Mouse (Mus musculus) heart, embryonic 12.5 days (tissue): ENCODE measurements around the gene Apoa1. TPM values are rescaled to one million over a fixed set of nuclear protein-coding genes. Genes with fewer than 3 reads are reported as not detected.

ENCODE experiments used
- ATAC-seq: fragments of 200-750 bp; cut with Nextera tagmentation; 2 replicates; pipeline ENCODE4 v1.8.0; 2017; ENCODE audit warnings: moderate TSS enrichment, moderate library complexity; ENCODE audit not compliant: insufficient number of reproducible peaks, low FRiP score
- H3K27ac ChIP-seq: fragments of 300-500 bp; sonication (generic); 2 replicates; pipeline ENCODE4 v1.5.1; 2016; ENCODE audit warnings: mild to moderate bottlenecking, moderate library complexity; ENCODE audit not compliant: poor library complexity, severe bottlenecking
- H3K27me3 ChIP-seq: fragments of 300-500 bp; sonication (generic); replicated peaks from 2 replicates; pipeline ENCODE4 v1.6.1; 2016; ENCODE audit warnings: mild to moderate bottlenecking, moderate library complexity
- H3K36me3 ChIP-seq: fragments of 300-500 bp; sonication (generic); 2 replicates; pipeline ENCODE4 v1.6.1; 2016; ENCODE audit warnings: mild to moderate bottlenecking, moderate library complexity
- H3K4me1 ChIP-seq: fragments of 300-500 bp; sonication (generic); replicated peaks from 2 replicates; pipeline ENCODE4 v1.6.1; 2016; ENCODE audit warnings: mild to moderate bottlenecking
- H3K4me2 ChIP-seq: fragments of 300-500 bp; sonication (generic); 2 replicates; pipeline ENCODE4 v1.6.1; 2016; ENCODE audit warnings: mild to moderate bottlenecking, moderate library complexity
- H3K4me3 ChIP-seq: fragments of 300-500 bp; sonication (generic); 2 replicates; pipeline ENCODE4 v1.5.1; 2016; ENCODE audit warnings: mild to moderate bottlenecking
- H3K9ac ChIP-seq: fragments of 300-500 bp; sonication (generic); 2 replicates; pipeline ENCODE4 v1.6.1; 2016; ENCODE audit warnings: mild to moderate bottlenecking, moderate library complexity
- H3K9me3 ChIP-seq: fragments of 300-500 bp; sonication (generic); replicated peaks from 2 replicates; pipeline ENCODE4 v1.6.1; 2016; ENCODE audit warnings: mild to moderate bottlenecking, moderate library complexity
- WGBS: fragments of 180-500 bp; shearing (Covaris S2); methylation state at CpG from one replicate; pipeline ENCODE4 v1.1.7; 2016; 5-methylcytosine and 5-hydroxymethylcytosine counted together
- polyA plus RNA-seq: library from polyadenylated mRNA; unstranded; fragments of >200 nt; fragmentation: Nextera tagmentation; extraction: Ambion mirVana; gene quantifications from 2 replicates; pipeline ENCODE4 v1.2.1, GENCODE M21; 2016

Gene Apoa1
- 8.2 and 24.9 TPM in 2 replicates for polyA plus RNA-seq

DNA sequence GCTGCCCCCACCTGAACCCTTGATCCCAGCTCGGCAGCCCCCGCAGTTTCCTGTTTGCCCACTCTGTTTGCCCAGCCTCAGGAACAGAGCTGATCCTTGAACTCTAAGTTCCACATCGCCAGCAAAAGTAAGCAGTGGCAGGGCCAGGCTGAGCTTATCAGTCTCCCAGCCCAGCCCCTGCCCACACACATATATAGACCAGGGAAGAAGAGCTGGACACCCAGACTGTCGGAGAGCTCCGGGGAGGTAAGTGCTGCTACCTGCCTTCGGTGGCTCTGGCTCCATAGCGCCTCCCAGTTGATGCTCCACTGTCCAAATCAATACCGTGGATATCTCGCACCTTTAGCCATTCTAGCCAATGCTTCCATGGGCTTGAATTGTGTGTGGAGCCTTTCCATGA is at the start of gene Apoa1:
Gene Apoa1 (plus strand): TSS at position 90 of the 400 bp plus-strand sequence.
- ATAC-seq = no peak
- H3K4me3 ChIP-seq = no peak within 1 kb of the TSS

DNA sequence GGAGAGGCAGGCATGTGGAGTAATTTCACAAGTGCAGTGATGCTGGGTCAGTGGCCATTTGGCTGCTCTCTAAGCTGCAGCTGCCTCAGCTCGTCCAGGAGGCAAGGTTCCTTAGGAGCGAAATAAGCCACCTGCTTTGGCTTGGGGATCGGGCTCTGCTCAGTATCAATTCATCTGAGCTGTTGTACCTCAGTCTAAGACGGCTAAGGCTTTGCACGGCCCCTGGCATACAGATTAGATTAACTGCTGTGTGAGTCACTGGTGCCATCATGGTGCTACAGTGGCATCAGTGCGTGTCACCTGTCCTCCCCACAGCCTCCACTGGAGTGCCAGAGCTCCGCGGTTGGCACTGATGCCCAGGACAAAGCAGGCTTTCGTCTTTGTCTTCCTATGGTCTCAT is 49.8 kb upstream of the Apoa1 start:
- Histone ChIP-seq H3K4me1 (peaks cover 23% of the 10 kb centered on the region), H3K9ac (no peak overlapping the region), H3K27ac (no peak overlapping the region), H3K27me3 (no peaks in the 10 kb centered on the region), H3K4me3 (no peak overlapping the region), H3K4me2 (no peak overlapping the region), H3K9me3 (no peaks in the 10 kb centered on the region), H3K36me3 (peaks cover 19% of the 10 kb centered on the region)
- ATAC-seq = no peak
- WGBS = 87% methylated on average over 9 of the region's 9 CpGs

More for the DNA sequence above, at the start of gene Apoa1:
- WGBS = 53% methylated on average over 9 of the region's 9 CpGs
- Histone ChIP-seq H3K4me1 (peaks cover 11% of the 10 kb centered on the region), H3K4me2 (no peak within 1 kb of the TSS), H3K9ac (no peak within 1 kb of the TSS), H3K36me3 (peaks cover 2% of the 10 kb centered on the region; the same call in 1 of the 2 replicates), H3K27ac (no peak within 1 kb of the TSS), H3K27me3 (peaks cover 18% of the 10 kb centered on the region; the same call in 1 of the 2 replicates), H3K9me3 (no peaks in the 10 kb centered on the region)

DNA sequence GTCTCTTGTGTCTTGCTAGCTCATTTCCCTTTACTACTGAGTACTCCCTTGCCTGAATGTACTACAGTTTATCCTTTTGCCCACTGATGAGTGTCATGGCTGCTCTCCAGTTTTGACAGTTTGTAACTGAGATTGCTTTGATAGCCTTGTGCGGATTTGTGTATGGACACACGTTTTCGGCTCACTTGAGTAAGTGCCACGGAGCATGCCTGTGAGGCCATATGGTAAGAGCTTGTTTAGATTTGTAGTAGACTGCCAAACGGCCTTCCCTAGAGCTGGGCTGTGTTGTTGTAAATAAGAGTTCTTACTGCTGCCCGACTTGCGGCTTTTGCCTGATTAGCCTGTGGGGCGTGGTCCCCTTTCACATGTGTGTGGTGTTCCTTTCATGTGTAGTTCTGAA is 47.1 kb upstream of the Apoa1 start:
- Histone ChIP-seq H3K27ac (no peak overlapping the region), H3K4me3 (no peak overlapping the region), H3K27me3 (no peaks in the 10 kb centered on the region), H3K9me3 (no peaks in the 10 kb centered on the region), H3K36me3 (peaks cover 19% of the 10 kb centered on the region), H3K4me1 (peaks cover 14% of the 10 kb centered on the region), H3K4me2 (no peak overlapping the region), H3K9ac (no peak overlapping the region)
- WGBS = 82% methylated on average over 8 of the region's 8 CpGs
- ATAC-seq = no peak

DNA sequence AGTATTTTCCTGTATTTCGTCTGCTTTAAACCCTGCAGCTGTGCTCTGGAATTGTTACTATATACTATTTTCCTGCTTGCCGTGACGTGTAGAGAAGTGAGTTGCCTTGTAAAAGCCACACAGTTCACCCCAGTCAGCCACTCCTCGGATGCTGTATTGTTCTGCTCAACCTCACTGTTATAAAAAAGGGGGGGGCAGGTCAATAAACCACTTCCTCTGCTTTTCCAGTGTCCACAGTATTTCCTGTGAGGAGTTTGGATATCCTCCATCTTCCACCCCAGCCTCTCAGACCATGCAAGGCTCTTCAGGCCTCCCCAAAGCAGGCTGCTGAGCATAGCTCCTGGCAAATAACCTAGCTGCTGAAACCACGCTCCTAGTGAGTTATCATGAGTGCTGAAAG is 43.8 kb upstream of the Apoa1 start:
- peak; percentile 66 for ATAC-seq

DNA sequence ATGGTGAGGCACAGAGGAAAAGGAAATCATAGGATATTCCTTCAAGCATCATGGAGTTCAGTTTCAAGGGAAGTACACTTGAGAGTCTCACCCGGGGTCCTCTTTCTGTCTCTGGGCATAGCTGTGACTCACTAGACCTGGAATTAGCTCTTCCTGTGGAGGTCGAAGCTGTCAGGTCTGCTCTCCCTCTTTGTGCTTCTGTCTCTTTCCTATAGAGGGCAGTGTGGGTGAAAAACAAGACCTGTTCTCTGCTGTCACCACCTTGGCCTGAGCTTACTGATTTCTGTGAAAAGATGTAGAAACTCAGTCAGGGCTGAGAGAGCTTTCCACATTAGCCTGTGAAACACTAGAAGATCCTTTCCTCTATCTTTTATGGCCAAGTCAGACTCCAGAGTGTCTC is 43.2 kb upstream of the Apoa1 start:
- Histone ChIP-seq H3K27ac (peak overlapping the region; percentile 31), H3K4me2 (no peak overlapping the region), H3K27me3 (no peaks in the 10 kb centered on the region), H3K4me1 (peaks cover 11% of the 10 kb centered on the region), H3K4me3 (no peak overlapping the region), H3K9ac (no peak overlapping the region), H3K9me3 (no peaks in the 10 kb centered on the region), H3K36me3 (0 out of 2 replicates have a peak, but pooled peaks cover 7% of the 10 kb centered on the region)
- ATAC-seq = 0 out of 2 replicates have a peak, but pooled peaks have one; percentile 19
- WGBS = 19% methylated on average over 2 of the region's 2 CpGs

More for the DNA sequence above, 43.8 kb upstream of the Apoa1 start:
- H3K9me3 ChIP-seq = no peaks in the 10 kb centered on the region
- H3K27me3 ChIP-seq = no peaks in the 10 kb centered on the region
- peak overlapping the region; percentile 31 for H3K27ac ChIP-seq
- no peak overlapping the region for H3K9ac ChIP-seq
- H3K36me3 ChIP-seq = 0 out of 2 replicates have a peak, but pooled peaks cover 7% of the 10 kb centered on the region
- no peak overlapping the region for H3K4me2 ChIP-seq
- no peak overlapping the region for H3K4me3 ChIP-seq
- peaks cover 11% of the 10 kb centered on the region for H3K4me1 ChIP-seq
- 65% methylated on average over 5 of the region's 5 CpGs for WGBS

DNA sequence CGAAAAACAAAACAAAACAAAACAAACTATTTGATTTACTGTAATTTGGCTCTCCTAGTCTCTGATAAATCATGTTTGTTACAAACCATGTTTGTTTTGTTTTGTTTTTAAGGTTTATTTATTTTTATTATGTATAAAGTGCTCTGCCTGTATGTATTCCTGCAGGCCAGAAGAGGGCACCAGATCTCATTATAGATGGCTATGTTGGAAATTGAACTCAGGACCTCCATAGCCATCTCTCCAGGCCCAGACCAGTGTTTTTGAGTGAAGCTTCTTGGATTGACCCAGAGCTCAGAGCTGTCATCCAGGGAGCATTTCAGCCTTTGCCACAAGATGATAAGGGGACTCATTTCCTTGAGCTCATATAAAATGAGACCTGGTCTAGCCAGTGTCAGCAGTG is 42.0 kb upstream of the Apoa1 start:
- WGBS = 75% methylated on average over 1 of the region's 1 CpGs
- H3K9ac ChIP-seq = no peak overlapping the region
- H3K9me3 ChIP-seq = no peaks in the 10 kb centered on the region

DNA sequence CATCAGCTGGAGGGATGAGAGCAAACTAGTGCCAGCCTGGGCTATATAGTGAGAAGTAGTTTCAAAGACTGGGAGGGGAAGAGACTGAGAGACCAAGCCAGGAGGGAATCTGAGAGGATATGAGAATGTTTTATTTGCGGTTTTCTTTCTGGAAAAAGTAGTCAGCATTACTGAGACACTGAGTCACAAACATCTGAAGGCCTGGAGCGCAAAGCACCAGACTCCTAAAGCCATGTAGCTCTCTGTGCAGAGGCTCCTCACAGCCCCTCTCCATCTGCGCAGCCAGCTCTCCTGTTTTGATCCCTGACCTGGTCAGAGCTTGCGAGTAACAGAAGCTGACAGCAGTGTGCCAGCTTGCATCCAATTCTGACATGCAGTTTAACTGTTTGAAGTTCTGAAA is 40.0 kb upstream of the Apoa1 start:
- no peaks in the 10 kb centered on the region for H3K36me3 ChIP-seq
- no peak overlapping the region for H3K9ac ChIP-seq
- no peaks in the 10 kb centered on the region for H3K9me3 ChIP-seq
- no peak overlapping the region for H3K4me2 ChIP-seq
- H3K4me3 ChIP-seq = no peak overlapping the region
- 84% methylated on average over 4 of the region's 4 CpGs for WGBS
- no peak for ATAC-seq
- H3K4me1 ChIP-seq = peaks cover 22% of the 10 kb centered on the region
- no peak overlapping the region for H3K27ac ChIP-seq
- H3K27me3 ChIP-seq = no peaks in the 10 kb centered on the region

More for the DNA sequence above, 42.0 kb upstream of the Apoa1 start:
- Histone ChIP-seq H3K36me3 (0 out of 2 replicates have a peak, but pooled peaks cover 2% of the 10 kb centered on the region), H3K4me3 (no peak overlapping the region), H3K27me3 (no peaks in the 10 kb centered on the region), H3K4me2 (no peak overlapping the region), H3K4me1 (peaks cover 22% of the 10 kb centered on the region), H3K27ac (no peak overlapping the region)
- no peak for ATAC-seq

DNA sequence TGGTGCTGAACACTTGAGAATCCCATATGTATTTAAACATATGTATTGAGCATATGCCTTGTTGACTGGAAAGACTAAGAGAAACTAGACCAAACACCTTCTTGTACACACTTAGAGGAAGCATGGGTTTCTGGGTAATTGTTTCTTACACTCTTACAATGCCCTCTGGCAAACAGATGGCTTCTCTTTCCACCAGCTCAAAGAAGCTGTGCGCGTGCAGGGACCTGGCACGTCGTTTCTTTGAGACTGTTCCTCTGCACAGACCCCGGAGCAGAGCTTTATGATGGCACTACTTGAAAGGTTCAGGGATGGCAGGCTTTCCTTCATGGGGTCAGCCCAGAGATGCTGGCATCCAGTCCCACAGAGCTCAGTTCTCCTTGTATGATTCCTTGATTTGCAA is 39.4 kb upstream of the Apoa1 start:
- ATAC-seq = no peak
- no peaks in the 10 kb centered on the region for H3K27me3 ChIP-seq
- no peak overlapping the region for H3K4me2 ChIP-seq
- no peak overlapping the region for H3K9ac ChIP-seq
- H3K4me3 ChIP-seq = no peak overlapping the region
- WGBS = 90% methylated on average over 5 of the region's 5 CpGs
- H3K4me1 ChIP-seq = peaks cover 22% of the 10 kb centered on the region
- 0 out of 2 replicates have a peak, but pooled peaks cover under 1% of the 10 kb centered on the region for H3K36me3 ChIP-seq
- no peaks in the 10 kb centered on the region for H3K9me3 ChIP-seq
- no peak overlapping the region for H3K27ac ChIP-seq

DNA sequence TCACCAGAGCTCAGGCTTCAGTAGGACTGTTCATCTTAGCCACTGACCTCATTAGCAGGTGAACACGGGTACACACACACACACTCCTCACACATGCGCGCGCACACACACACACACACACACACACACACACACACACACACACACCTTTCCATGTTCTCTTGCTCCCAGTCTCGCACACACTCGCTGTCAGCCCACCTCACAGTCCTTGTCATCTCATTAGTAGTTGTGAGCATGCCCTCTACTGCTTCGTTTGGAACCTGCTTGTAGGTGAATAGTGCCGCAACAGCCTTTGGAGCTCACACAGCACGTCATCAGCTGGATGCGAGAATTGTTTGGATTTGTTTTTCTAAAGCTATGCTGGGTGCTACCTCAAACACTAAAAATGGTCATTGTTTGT is 39.0 kb upstream of the Apoa1 start:
- Histone ChIP-seq H3K9me3 (no peaks in the 10 kb centered on the region), H3K4me3 (no peak overlapping the region), H3K9ac (no peak overlapping the region), H3K36me3 (0 out of 2 replicates have a peak, but pooled peaks cover 3% of the 10 kb centered on the region), H3K27me3 (no peaks in the 10 kb centered on the region), H3K27ac (no peak overlapping the region), H3K4me1 (peaks cover 22% of the 10 kb centered on the region), H3K4me2 (no peak overlapping the region)
- 83% methylated on average over 10 of the region's 10 CpGs for WGBS
- no peak for ATAC-seq

DNA sequence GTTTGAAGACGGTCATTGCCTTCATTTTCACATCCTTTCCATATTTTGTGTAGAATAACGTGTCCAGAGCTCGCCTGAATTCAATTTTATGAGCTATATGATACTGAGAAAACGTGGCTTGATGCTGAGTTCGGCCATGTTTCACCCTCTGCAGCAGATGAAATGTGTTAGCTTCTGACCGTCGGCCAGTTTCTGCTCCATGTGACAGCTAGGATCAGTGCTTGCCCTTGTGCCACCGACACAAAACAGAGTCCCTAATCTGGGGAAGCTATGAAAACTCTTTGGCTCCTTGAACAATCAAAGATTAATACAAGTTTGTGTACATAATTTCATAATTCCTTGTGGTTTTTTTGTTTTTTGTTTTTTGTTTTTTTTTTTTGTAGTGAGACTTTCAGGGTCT is 37.1 kb upstream of the Apoa1 start:
- Histone ChIP-seq H3K4me3 (no peak overlapping the region), H3K9me3 (no peaks in the 10 kb centered on the region), H3K27me3 (no peaks in the 10 kb centered on the region), H3K4me2 (no peak overlapping the region), H3K4me1 (peaks cover 24% of the 10 kb centered on the region), H3K27ac (no peak overlapping the region), H3K9ac (no peak overlapping the region), H3K36me3 (peaks cover 17% of the 10 kb centered on the region)
- no peak for ATAC-seq
- 56% methylated on average over 8 of the region's 8 CpGs for WGBS

DNA sequence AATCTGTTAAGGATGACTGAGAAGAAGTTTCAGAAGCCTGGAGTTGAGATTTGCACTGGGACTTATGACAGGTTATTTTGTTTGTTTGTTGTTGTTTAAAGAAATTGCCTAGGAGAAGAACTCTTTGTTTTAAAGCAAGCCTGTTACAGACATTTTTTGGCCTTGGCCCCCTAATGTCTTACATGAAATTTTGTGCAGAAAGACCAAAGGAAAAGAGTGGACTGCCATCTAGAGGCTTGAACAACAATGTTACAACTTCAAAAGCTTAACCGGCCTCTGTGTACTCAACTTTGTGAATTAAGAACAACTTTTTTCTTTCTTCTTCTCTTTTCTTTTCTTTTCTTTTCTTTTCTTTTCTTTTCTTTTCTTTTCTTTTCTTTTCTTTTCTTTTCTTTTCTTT is 36.7 kb upstream of the Apoa1 start:
- Histone ChIP-seq H3K27ac (no peak overlapping the region), H3K36me3 (peaks cover 17% of the 10 kb centered on the region), H3K4me3 (no peak overlapping the region), H3K4me2 (no peak overlapping the region), H3K9ac (no peak overlapping the region), H3K4me1 (peaks cover 28% of the 10 kb centered on the region), H3K27me3 (no peaks in the 10 kb centered on the region), H3K9me3 (no peaks in the 10 kb centered on the region)
- ATAC-seq = no peak
- 32% methylated on average over 1 of the region's 1 CpGs for WGBS

DNA sequence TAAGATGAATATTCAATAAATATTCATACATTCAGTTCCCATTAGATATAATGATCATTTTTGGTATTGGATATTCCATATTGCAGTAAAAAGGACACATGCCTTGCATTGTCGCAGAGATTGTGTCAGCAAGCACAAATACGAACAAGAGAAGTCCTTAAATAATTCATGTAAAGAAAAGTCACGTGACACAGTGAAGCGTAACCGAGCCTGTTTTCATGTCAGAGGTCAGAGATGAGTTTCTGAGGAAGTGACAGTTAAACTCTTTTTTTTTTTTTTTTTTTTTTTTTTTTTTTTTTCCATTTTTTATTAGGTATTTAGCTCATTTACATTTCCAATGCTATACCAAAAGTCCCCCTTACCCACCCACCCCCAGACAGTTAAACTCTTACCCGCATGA is 35.7 kb upstream of the Apoa1 start:
- 91% methylated on average over 6 of the region's 6 CpGs for WGBS
- Histone ChIP-seq H3K9ac (no peak overlapping the region), H3K4me3 (no peak overlapping the region), H3K4me2 (no peak overlapping the region), H3K27me3 (no peaks in the 10 kb centered on the region), H3K4me1 (peaks cover 38% of the 10 kb centered on the region), H3K27ac (no peak overlapping the region), H3K36me3 (peaks cover 17% of the 10 kb centered on the region), H3K9me3 (no peaks in the 10 kb centered on the region)
- no peak for ATAC-seq
